Mouse (Mus musculus): ENCODE measurements at regions not wholly inside any gene's neighbourhood (a gene's known extent, or its start where the extent isn't known, plus 50 kb on each side); places are given as distances from the start of the nearest gene placed in this dataset.
A peak's percentile ranks its signal among the peaks of the same experiment; 100 is the strongest.

- DNase-seq (ENCODE audit: inconsistent ontology term): no peak
These were observed 50.8 kb upstream of the Zfr start for GRCm38 (mm10) chr15:12066857-12067211.

GRCm38 (mm10) chr15:12066176-12066856 lies 51.3 kb upstream of the Zfr start:
- DNase-seq (ENCODE audit: inconsistent ontology term): peak; percentile 76

- no peak for DNase-seq (ENCODE audit: inconsistent ontology term)
These were observed 58.1 kb upstream of the Sub1 start for GRCm38 (mm10) chr15:12054870-12055269.

GRCm38 (mm10) chr15:12053610-12054009 lies 56.8 kb upstream of the Sub1 start:
- no peak for DNase-seq (ENCODE audit: inconsistent ontology term)

GRCm38 (mm10) chr15:12048965-12049364 lies 52.2 kb upstream of the Sub1 start:
- DNase-seq (ENCODE audit: inconsistent ontology term): no peak

GRCm38 (mm10) chr15:12048214-12048507 lies 51.4 kb upstream of the Sub1 start:
- DNase-seq (ENCODE audit: inconsistent ontology term): no peak

- DNase-seq (ENCODE audit: inconsistent ontology term): no peak
These were observed 50.8 kb upstream of the Sub1 start for GRCm38 (mm10) chr15:12047349-12048213.

Measured in Muller cell, postnatal 12 days (primary cell).